Mouse (Mus musculus) lung, embryonic 16.5 days (tissue): ENCODE measurements around the gene Gpc6. TPM values are rescaled to one million over a fixed set of nuclear protein-coding genes. Genes with fewer than 3 reads are reported as not detected.

ENCODE experiments used
- ATAC-seq: fragments of 200-750 bp; cut with Nextera tagmentation; 2 replicates; pipeline ENCODE4 v1.8.0; 2017; ENCODE audit warnings: low read depth, mild to moderate bottlenecking, moderate library complexity
- H3K27ac ChIP-seq: fragments of 300-500 bp; sonication (generic); 2 replicates; pipeline ENCODE4 v1.5.1; 2014; ENCODE audit warnings: mild to moderate bottlenecking, control low read depth, low read length
- H3K27me3 ChIP-seq: fragments of 300-500 bp; sonication (generic); 2 replicates; pipeline ENCODE4 v1.6.1; 2014; ENCODE audit warnings: low read depth, low read length, mixed read lengths; ENCODE audit not compliant: control insufficient read depth, insufficient read depth
- H3K36me3 ChIP-seq: fragments of 300-500 bp; sonication (generic); 2 replicates; pipeline ENCODE4 v1.6.1; 2014; ENCODE audit warnings: low read length; ENCODE audit not compliant: control insufficient read depth, insufficient read depth
- H3K4me1 ChIP-seq: fragments of 300-500 bp; sonication (generic); replicated peaks from 2 replicates; pipeline ENCODE4 v1.6.1; 2014; ENCODE audit warnings: low read length, mixed read lengths; ENCODE audit not compliant: control insufficient read depth, insufficient read depth
- H3K4me2 ChIP-seq: fragments of 300-500 bp; sonication (generic); 2 replicates; pipeline ENCODE4 v1.6.1; 2014; ENCODE audit warnings: low read depth, low read length, control low read depth
- H3K4me3 ChIP-seq: fragments of 300-500 bp; sonication (generic); 2 replicates; pipeline ENCODE4 v1.5.1; 2014; ENCODE audit warnings: mild to moderate bottlenecking, low read length, control low read depth
- H3K9ac ChIP-seq: fragments of 300-500 bp; sonication (generic); 2 replicates; pipeline ENCODE4 v1.6.1; 2014; ENCODE audit warnings: low read length, control low read depth
- H3K9me3 ChIP-seq: fragments of 300-500 bp; sonication (generic); 2 replicates; pipeline ENCODE4 v1.6.1; 2016; ENCODE audit warnings: low read length; ENCODE audit not compliant: control insufficient read depth
- WGBS: fragments of 180-500 bp; shearing (Covaris S2); extraction: QIAGEN DNeasy Blood & Tissue Kit; methylation state at CpG from one replicate; pipeline ENCODE4 v1.1.7; 2014; 5-methylcytosine and 5-hydroxymethylcytosine counted together
- polyA plus RNA-seq: library from polyadenylated mRNA; unstranded; fragments of >200 nt; fragmentation: Nextera tagmentation; extraction: Ambion mirVana; gene quantifications from 2 replicates; pipeline ENCODE4 v1.2.1, GENCODE M21; 2015

The Gpc6 gene
- polyA plus RNA-seq, 1 experiment from 2014 or later: 26.1 TPM

DNA sequence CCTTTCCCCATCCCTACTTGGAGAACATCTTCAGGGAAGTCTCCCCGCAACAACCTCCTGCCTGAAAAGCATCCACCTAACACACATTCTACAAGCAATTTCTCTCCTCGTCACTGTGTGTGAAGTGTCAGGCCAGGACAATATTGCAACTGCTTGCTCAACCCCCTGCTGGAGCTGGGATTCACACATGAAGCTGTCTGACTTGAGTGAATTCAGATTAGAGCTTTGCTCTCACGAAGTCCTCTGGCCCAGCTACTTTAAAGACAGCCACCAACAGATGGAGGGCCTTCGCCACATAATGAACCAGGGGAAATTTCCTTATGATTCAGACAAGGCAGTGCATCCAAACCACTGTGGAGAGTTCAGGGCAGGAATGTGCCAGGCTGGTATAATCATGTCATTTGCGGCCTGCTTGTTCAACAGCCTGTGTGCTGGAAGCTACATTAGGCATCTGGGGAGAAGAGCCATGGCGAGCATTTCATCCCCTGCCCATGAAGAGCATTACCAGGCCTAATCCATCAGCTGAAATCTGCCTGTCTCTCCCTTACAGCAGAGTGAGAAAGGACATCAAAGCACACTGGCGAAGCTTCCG is 858.7 kb downstream of the Gpc6 start:
- Histone ChIP-seq H3K9me3 (no peaks in the 10 kb centered on the region), H3K9ac (no peak overlapping the region), H3K4me3 (no peak overlapping the region), H3K4me1 (no peaks in the 10 kb centered on the region), H3K4me2 (no peak overlapping the region), H3K36me3 (no peaks in the 10 kb centered on the region), H3K27ac (no peak overlapping the region), H3K27me3 (no peaks in the 10 kb centered on the region)
- 77% methylated on average over 8 of the region's 8 CpGs for WGBS
- ATAC-seq: no peak

DNA sequence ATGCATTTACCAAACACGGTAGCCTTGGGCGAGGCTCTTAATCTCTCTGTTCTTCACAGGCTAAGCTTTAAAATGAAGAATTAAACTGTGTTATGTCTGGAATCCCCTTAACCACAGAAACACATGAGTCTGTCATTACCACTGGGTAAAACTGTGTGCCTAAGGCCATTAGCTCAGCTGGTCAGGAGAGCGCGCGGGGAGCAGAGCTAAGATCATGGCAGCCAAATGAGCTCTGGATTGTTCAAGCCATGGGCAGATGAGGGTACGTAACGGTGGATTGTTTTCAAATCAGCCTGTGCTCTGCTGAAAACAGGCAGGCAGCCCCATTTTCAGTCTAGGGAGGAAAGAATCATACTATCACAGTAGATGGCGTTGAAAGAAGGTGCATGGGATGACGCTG is 859.8 kb downstream of the Gpc6 start:
- H3K4me2 ChIP-seq: no peak overlapping the region
- H3K9ac ChIP-seq: no peak overlapping the region
- ATAC-seq: no peak
- no peaks in the 10 kb centered on the region for H3K4me1 ChIP-seq
- no peaks in the 10 kb centered on the region for H3K36me3 ChIP-seq
- WGBS: 96% methylated on average over 9 of the region's 9 CpGs
- H3K4me3 ChIP-seq: no peak overlapping the region
- H3K27me3 ChIP-seq: no peaks in the 10 kb centered on the region
- no peak overlapping the region for H3K27ac ChIP-seq
- H3K9me3 ChIP-seq: no peaks in the 10 kb centered on the region

DNA sequence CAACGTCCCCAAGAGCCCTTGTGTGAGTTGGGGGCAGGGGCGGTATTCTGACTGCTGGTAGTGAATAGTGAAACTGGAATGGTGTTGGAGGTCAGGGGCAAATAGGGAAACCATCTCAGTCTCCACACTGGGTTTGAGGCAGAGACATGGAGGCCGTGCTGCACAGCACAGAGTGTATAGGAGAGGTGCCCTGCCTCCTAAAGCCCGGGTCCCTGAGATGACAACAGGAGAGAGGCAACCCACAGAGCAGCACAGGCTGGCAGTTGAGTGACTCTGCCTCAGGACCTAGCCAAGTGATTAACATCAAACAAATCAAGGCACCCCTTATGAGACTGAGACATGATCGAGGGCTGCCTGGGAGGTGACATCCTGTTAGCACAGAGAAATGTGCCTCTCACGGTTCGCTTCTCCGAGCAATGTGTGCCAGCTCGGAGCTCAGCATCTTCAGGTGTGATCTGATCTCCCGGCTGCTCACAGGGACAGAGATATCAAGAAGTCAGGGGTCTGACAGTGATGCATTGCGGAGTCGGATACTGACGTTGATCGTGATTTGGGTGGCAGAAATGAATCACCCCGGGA is 860.5 kb downstream of the Gpc6 start:
- Histone ChIP-seq H3K4me1 (no peaks in the 10 kb centered on the region), H3K9me3 (no peaks in the 10 kb centered on the region), H3K9ac (no peak overlapping the region), H3K27me3 (no peaks in the 10 kb centered on the region), H3K36me3 (no peaks in the 10 kb centered on the region), H3K4me3 (no peak overlapping the region), H3K27ac (no peak overlapping the region), H3K4me2 (no peak overlapping the region)
- no peak for ATAC-seq
- 60% methylated on average over 15 of the region's 15 CpGs for WGBS

DNA sequence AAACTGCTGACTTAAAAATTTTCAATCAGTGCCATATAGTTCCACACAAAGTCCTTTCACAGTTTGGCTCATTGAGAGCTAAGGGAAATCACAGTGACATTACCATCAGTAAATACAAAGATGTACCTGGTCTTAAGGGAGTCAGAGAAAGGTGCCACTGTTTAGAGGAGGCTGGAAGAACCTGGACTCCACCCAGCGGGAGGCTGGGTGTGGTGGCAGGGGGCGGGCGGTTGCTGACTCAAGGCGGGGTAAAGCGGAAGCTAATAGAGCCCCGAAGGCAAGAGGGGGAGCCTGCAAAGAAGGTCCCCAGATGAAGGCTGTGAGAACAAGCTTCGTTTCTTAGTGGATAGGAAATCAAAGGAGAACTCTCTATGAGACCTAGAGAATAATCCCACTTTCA is 861.5 kb downstream of the Gpc6 start:
- H3K4me1 ChIP-seq: no peaks in the 10 kb centered on the region
- WGBS: 58% methylated on average over 7 of the region's 7 CpGs
- H3K4me3 ChIP-seq: no peak overlapping the region
- H3K27ac ChIP-seq: no peak overlapping the region
- no peak for ATAC-seq
- no peak overlapping the region for H3K9ac ChIP-seq
- no peak overlapping the region for H3K4me2 ChIP-seq
- no peaks in the 10 kb centered on the region for H3K36me3 ChIP-seq
- no peaks in the 10 kb centered on the region for H3K9me3 ChIP-seq
- no peaks in the 10 kb centered on the region for H3K27me3 ChIP-seq

DNA sequence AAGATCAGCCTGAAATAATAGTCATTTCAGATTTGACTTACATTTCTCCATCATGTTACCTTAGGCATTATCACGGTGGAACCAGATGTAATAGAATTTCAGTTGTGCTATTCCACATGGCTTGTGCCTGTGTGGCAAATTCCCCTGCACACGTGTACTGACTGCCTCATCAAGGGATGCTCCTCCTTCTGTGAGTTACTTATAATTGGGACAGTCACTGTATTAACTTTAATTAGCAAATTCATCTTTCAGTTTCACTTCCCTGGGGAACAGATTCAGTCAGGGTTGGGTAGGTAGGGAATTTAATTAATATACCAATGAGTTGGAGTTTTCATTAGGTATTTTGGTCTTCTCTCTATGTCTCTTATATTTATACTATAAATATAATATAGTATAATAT is 869.8 kb downstream of the Gpc6 start:
- ATAC-seq: no peak
- no peak overlapping the region for H3K9ac ChIP-seq
- WGBS: 85% methylated on average over 2 of the region's 2 CpGs

DNA sequence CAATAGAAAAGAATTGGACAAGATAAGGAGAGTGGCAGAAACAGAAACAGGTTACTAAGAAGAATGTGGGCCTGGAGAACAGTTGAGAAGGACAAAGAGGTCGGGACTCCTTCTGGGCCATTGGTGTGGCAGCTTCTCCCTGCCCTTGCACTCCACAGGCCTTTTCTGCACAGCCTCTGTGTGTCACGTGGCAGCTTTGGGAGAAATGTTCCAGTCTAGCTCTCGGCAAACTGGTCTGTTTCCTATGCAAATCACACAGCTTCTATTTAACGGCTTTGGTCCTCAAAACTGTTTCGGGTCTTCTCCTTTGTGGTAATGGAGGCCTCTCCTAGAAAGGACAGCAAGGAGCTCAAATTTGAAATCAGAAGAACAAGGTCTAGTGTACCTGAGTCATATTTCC is 871.5 kb downstream of the Gpc6 start:
- 77% methylated on average over 5 of the region's 5 CpGs for WGBS
- H3K27me3 ChIP-seq: no peaks in the 10 kb centered on the region
- no peaks in the 10 kb centered on the region for H3K9me3 ChIP-seq
- H3K36me3 ChIP-seq: no peaks in the 10 kb centered on the region
- no peak for ATAC-seq
- H3K27ac ChIP-seq: no peak overlapping the region
- H3K9ac ChIP-seq: no peak overlapping the region
- no peaks in the 10 kb centered on the region for H3K4me1 ChIP-seq
- H3K4me2 ChIP-seq: no peak overlapping the region
- no peak overlapping the region for H3K4me3 ChIP-seq

More for the DNA sequence above, 869.8 kb downstream of the Gpc6 start:
- no peaks in the 10 kb centered on the region for H3K36me3 ChIP-seq
- no peaks in the 10 kb centered on the region for H3K4me1 ChIP-seq
- H3K27me3 ChIP-seq: no peaks in the 10 kb centered on the region
- no peak overlapping the region for H3K4me3 ChIP-seq
- H3K27ac ChIP-seq: no peak overlapping the region
- no peak overlapping the region for H3K4me2 ChIP-seq
- no peaks in the 10 kb centered on the region for H3K9me3 ChIP-seq

DNA sequence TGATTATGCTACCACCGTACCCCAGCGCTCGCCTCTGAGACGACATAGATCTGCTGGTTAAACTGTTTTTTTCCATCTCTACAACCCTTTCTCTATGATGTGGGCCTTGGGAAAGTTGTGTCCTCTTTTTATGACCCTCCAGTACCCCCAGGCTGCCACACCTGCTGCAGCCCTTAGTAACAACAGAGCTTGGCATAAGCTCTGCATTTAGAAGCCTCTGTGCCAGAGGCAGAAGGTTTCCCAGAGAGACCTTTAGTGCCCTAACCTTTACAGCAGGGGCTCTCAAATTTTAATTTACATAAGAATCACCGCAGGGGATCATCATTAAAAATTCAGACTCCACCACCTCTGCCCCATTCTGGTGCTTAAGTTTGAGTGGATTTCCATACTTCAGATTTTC is 875.3 kb downstream of the Gpc6 start:
- H3K9me3 ChIP-seq: no peaks in the 10 kb centered on the region
- no peak overlapping the region for H3K4me3 ChIP-seq
- no peaks in the 10 kb centered on the region for H3K4me1 ChIP-seq
- 92% methylated on average over 5 of the region's 5 CpGs for WGBS
- H3K36me3 ChIP-seq: no peaks in the 10 kb centered on the region
- ATAC-seq: no peak
- no peak overlapping the region for H3K27ac ChIP-seq
- H3K4me2 ChIP-seq: no peak overlapping the region
- H3K27me3 ChIP-seq: no peaks in the 10 kb centered on the region
- no peak overlapping the region for H3K9ac ChIP-seq

DNA sequence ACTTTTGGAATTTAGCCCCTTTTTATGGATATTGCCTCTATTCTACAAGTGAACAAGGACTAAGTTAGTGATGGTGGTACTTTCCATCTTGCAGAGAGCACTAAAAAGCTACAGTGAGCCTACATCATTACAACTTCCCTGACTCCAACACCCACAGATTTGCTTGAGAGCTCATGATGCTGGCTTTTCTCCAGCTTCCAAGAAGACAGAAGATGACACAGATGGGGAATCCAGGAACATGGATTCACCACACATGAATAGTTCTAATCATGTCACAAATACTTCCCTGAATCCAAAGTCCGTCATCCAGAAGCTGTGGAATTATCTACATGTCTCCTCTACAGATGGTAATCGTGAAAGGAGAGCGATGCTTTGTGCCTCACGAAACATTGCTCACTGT is 882.7 kb downstream of the Gpc6 start:
- ATAC-seq: no peak
- WGBS: 88% methylated on average over 4 of the region's 4 CpGs
- no peaks in the 10 kb centered on the region for H3K27me3 ChIP-seq

DNA sequence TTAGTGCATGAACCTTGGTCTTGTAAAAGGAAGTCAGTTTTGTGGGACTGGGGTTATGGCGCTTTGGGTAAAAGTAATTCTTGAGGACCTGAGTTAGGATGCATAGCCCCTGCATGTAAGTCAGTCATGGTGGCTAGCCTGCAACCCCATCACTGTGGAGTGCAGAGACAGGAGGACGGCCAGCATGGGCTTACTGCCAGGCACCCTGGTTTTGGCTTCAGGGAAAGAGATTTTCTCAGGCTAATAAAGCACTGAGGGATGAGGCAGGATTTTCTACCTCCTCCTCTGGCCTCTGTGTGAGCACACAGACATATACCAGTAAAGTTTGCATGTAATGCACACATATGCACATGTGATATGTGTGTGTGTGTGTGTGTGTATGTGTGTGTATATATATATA is 883.2 kb downstream of the Gpc6 start:
- H3K4me2 ChIP-seq: no peak overlapping the region
- no peaks in the 10 kb centered on the region for H3K27me3 ChIP-seq
- no peaks in the 10 kb centered on the region for H3K4me1 ChIP-seq
- no peak for ATAC-seq
- H3K4me3 ChIP-seq: no peak overlapping the region
- H3K36me3 ChIP-seq: no peaks in the 10 kb centered on the region
- no peak overlapping the region for H3K9ac ChIP-seq
- H3K9me3 ChIP-seq: no peaks in the 10 kb centered on the region
- 90% methylated on average over 2 of the region's 2 CpGs for WGBS
- no peak overlapping the region for H3K27ac ChIP-seq

More for the DNA sequence above, 882.7 kb downstream of the Gpc6 start:
- Histone ChIP-seq H3K4me1 (no peaks in the 10 kb centered on the region), H3K36me3 (no peaks in the 10 kb centered on the region), H3K27ac (no peak overlapping the region), H3K9ac (no peak overlapping the region), H3K4me2 (no peak overlapping the region), H3K9me3 (no peaks in the 10 kb centered on the region), H3K4me3 (no peak overlapping the region)
